Mouse (Mus musculus): ENCODE results near the gene Gbx1. TPM values are rescaled to one million over a fixed set of nuclear protein-coding genes. Genes with fewer than 3 reads are reported as not detected.
A peak's percentile ranks its signal among the peaks of the same experiment; 100 is the strongest.
"Not testable (repeated sequence)": the region's sequence is repeated elsewhere in the genome, so short reads cannot be mapped to it uniquely, and the experiment has no call there.

Gene Gbx1
- total RNA-seq (2022) = not detected

- DNase-seq (ENCODE audit: low spot score) = no peak
These were observed at the start of gene Gbx1 for GRCm38 (mm10) chr5:24526889-24527230. TSS of gene Gbx1 (minus strand) at chr5:24527202.

DNA sequence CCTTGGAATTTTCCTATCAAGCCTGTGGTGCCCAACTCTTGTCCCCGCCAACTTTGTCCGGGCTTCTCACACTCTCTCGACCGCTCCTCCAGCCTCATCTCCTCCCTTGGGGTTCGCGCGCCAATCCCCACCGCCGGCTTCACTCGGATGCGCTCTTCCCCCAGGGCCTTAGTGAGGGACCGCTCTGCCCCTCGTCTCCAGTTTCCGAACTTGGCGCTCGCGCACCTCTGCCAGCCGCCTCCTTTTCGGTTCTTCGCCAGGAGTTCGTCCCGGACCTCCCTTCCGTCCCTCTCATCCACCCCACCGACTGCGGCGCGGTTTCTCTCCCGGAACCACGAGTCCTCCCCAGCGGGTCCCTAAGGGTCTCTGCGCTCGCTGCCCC is 49.8 kb upstream of the Gbx1 start:
- no peak for DNase-seq (ENCODE audit: low spot score)

DNA sequence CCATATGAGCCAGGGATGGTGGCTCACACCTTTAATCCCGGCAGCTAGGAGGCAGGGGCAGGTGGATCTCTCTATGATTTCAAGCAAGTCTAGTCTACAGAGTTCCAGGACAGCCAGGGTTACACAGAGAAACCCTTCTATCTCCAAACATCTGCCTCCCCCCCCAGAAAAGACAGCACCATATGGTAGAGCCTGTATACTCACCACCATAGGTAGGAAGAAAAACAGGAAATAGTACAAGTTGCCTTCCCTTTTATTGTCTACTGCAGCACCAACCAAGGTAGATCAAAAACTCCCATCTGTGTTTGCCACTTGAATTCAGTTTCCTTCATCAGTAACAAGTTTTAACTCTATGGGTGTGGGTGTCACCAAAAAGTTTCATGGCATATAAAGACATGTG is 48.9 kb upstream of the Gbx1 start:
- no peak for DNase-seq (ENCODE audit: low spot score)

DNA sequence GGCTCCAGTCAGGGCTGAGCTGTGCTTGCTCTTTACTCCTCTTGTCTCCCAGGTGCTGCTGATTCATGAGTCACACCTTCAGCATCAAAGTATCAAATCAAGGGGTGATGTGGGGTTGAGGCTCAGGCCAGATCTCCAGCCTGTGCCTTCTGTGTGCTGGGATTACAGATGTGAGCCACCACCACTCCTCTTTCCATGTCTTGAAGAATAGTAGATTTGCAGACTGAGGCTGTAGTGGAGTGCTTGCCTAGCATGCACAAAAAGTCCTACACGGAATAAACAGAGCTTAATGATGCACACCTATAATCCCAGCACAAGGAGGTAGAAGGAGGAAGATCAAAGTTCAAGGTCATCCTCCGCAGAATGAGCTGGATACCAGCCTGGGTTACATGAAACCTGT is 29.7 kb upstream of the Gbx1 start, which contains the start of gene 4931409K22Rik:
Gene 4931409K22Rik, minus strand, starts transcription at position 101 of the 400 bp plus-strand sequence.
- no peak for DNase-seq (ENCODE audit: low spot score)

DNA sequence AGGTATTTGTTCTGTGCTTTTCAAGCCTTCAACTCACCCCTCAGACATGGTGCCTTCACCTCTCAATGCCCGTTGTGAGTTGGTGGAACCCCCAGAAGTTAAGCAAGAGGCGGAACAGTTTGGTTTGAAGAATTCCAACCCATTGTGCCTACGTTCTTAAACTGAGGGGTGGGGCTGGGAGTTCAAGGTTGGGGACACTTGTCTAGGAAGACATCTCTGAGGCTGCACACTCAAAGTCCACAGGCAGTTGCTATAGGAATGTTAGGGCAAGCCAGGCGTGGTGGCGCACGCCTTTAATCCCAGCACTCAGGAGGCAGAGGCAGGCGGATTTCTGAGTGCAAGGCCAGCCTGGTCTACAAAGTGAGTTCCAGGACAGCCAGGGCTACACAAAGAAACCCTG is 28.3 kb upstream of the Gbx1 start:
- DNase-seq (ENCODE audit: low spot score) = not testable (repeated sequence)

- no peak for DNase-seq (ENCODE audit: low spot score)
These were observed 26.7 kb upstream of the Gbx1 start for GRCm38 (mm10) chr5:24553621-24554244.

DNA sequence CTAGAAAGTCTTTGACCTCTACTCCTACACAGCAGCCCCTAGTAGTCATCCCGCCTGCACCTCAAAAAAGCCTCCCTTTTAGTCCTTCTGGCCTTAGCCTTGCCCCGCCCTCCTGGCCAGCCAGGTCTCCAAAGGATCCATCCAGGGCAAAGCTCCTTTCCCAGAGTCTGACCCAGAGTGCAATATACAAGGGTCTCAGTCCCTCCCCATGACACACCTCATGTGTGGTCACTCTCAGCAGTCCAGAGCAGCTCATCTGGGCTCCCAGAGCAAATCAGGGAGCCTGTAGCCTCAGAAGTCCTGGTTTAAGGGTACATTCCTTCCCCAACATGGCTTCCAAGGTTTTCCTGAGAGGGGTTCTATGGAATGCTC is 24.3 kb upstream of the Gbx1 start:
- DNase-seq (ENCODE audit: low spot score) = no peak

DNA sequence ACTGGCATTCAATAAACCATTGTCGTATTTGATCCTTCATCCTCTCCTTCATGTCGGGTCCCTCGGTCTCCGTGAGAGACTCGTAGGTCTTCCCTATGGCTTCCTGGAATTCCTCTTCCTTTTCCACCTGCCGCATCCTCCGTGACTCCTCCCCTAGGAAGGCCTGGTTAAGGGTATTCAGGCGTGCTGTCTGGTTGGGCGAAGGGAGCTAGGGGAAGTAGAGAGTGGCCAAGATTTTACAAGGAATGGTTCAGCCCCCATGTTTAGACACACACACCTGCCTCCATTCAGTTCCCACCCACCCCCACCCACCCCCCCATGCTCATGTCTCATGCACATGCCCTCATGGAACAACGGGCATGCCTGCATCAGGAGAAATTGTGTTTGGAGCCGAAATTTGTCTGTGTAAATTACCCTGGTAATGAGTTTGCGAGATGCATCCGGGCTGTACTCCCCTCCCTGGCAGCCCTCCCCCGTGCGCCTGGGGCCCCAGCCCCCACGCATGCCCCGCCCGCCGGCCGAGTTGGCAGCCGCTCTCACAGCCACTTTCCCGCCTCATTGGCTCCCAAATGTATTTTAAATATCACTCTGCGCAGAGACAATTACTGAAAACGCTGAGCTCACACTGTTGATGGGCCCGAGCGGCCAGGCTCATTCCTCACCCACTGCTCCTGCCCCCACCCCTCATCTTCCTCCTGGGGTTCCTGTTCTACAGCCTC is 23.8 kb upstream of the Gbx1 start:
- no peak for DNase-seq (ENCODE audit: low spot score)

- DNase-seq (ENCODE audit: low spot score) = no peak
These were observed 15.6 kb upstream of the Gbx1 start for GRCm38 (mm10) chr5:24542643-24543042.

DNA sequence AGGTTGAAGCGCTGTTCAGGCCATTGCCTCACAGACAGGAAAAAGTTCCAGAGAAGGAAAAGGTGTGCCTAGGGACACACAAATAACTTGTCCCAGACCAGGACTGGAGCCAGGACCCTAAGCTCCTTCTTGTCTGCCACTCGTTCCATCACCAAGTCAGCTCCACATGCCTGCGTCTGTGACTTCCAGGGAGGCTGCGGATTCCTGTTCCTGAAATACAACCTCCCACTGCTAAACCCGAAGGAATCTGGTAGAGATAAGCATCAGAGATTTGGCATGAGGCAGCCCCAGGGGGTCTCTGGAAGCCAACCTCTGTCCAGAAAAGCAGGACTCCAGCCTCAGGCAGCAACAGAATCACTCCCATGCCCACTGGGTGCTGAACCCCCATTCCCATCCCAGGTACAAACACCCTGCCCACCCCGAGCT is 14.2 kb upstream of the Gbx1 start:
- DNase-seq (ENCODE audit: low spot score) = no peak

DNA sequence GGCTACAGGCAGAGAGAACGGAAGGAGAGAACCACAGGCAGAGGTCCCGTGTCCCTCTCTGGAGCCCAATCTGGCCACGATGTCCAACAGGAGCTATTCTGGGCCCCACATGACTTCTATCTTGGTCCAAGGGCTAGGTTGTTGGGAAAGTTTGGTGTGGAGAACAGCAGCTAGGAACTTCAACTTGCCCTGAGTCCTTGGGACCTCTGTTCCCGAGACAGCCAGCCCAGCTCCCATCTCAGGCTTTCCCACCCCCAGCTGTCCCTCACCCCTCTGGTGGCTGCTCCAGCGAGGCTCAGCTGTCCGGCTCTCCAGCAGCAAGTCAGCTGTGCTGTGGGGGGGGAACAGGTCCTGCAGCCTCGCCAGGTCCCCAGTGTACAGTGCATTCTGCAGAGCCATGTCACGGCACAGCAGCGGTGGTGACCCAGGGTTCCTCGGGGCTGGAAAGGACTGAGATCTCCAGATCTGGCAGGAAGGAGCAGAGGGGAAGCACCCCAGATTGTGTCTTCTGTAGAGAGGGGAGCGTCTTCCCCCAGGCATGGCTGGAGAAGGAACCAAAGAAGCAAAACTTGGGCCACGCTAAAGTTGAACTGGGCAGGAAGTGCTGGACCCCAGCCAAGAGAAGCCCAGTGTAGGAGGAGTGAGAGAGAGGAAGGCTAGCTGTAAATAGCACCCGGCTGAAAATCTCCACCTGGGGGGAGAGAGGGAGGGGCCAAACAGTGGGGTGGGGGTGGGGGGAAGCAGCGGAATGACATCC is 13.6 kb upstream of the Gbx1 start, which contains the start of gene Asb10:
Gene Asb10, minus strand, starts transcription at position 592 of the 757 bp plus-strand sequence.
- peak; percentile 76 for DNase-seq (ENCODE audit: low spot score)

- no peak for DNase-seq (ENCODE audit: low spot score)
These were observed 12.7 kb upstream of the Gbx1 start for GRCm38 (mm10) chr5:24539571-24540296.

DNA sequence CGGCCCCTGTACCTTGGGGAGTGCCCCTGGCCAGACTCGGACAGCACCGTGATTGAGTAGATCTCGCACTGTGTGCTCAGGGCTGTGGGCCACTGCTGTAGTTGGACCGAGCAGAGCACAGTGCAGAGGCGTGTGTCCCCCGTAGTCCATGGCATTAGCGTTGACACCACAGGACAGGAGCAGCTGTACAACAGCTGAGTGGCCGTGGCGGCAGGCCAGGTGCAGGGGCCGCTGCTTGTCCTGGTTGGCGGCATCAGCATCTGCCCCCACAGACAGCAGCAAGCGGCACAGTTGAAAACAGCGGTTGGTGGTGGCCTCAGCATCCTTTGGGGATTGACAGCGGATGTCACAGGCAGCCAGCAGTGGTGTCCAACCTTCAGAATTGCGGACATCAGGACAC is 10.6 kb upstream of the Gbx1 start:
- DNase-seq (ENCODE audit: low spot score) = no peak

GRCm38 (mm10) chr5:24536511-24536910 is 9.5 kb upstream of the Gbx1 start:
- no peak for DNase-seq (ENCODE audit: low spot score)

GRCm38 (mm10) chr5:24535731-24536130 is 8.7 kb upstream of the Gbx1 start:
- DNase-seq (ENCODE audit: low spot score) = no peak

- no peak for DNase-seq (ENCODE audit: low spot score)
These were observed 7.3 kb upstream of the Gbx1 start for GRCm38 (mm10) chr5:24534292-24534691.

- no peak for DNase-seq (ENCODE audit: low spot score)
These were observed 6.4 kb upstream of the Gbx1 start for GRCm38 (mm10) chr5:24533391-24533790.

- DNase-seq (ENCODE audit: low spot score) = peak; percentile 92
These were observed 3.2 kb upstream of the Gbx1 start for GRCm38 (mm10) chr5:24530042-24530689.

GRCm38 (mm10) chr5:24527780-24528179 is 778 bp upstream of the Gbx1 start:
- DNase-seq (ENCODE audit: low spot score) = no peak

GRCm38 (mm10) chr5:24526190-24526888 is 663 bp downstream of the Gbx1 start:
- no peak for DNase-seq (ENCODE audit: low spot score)

Data from heart, adult 8-10 months (tissue).